Mouse (Mus musculus): ENCODE measurements around the gene Mageb18. TPM values are rescaled to one million over a fixed set of nuclear protein-coding genes. Genes with fewer than 3 reads are reported as not detected.
A peak's percentile ranks its signal among the peaks of the same experiment; 100 is the strongest.

Mageb18 gene
- polyA plus RNA-seq, 1 experiment from 2014 or later: not detected

DNA sequence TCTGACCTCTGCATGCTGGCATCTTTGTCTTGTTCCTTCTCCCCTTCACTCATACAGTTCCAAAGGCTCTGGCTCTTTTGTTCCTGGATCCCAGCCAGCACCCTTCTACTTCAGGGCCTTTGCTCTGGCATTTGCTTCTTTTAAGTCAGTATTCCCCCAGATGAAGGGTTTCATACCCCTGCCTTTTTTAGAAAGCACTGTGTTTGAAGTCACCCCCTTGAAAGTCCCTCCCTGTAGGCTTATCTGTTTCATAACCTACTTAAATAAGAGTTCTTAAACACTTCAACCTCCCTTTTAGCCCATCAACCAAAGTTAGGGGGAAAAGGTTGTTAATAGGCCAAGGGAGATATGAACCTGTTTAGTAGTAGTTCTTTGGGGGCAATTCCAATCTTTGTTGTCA, 212.0 kb downstream of the Mageb18 start:
- H3K9me3 ChIP-seq (replicated peaks; ENCODE audit: control insufficient read depth, low read length): no peaks in the 10 kb centered on the region
- DNase-seq (ENCODE audit: low spot score) (peak; percentile 1), ATAC-seq (no peak)
- no peak overlapping the region for H3K27ac ChIP-seq (ENCODE audit: low read depth, low read length)
- no peak overlapping the region for H3K9ac ChIP-seq (ENCODE audit: low read length)
- H3K4me1 ChIP-seq (ENCODE audit: control insufficient read depth, insufficient read depth, low read length): no peaks in the 10 kb centered on the region
- H3K4me3 ChIP-seq (ENCODE audit: low read depth, low read length): no peak overlapping the region
- H3K27me3 ChIP-seq (replicated peaks; ENCODE audit: control insufficient read depth, insufficient read depth, low read length): no peaks in the 10 kb centered on the region
- H3K36me3 ChIP-seq (ENCODE audit: control insufficient read depth, insufficient read depth, low read length): no peaks in the 10 kb centered on the region
- no peak overlapping the region for H3K4me2 ChIP-seq (ENCODE audit: low read length)

DNA sequence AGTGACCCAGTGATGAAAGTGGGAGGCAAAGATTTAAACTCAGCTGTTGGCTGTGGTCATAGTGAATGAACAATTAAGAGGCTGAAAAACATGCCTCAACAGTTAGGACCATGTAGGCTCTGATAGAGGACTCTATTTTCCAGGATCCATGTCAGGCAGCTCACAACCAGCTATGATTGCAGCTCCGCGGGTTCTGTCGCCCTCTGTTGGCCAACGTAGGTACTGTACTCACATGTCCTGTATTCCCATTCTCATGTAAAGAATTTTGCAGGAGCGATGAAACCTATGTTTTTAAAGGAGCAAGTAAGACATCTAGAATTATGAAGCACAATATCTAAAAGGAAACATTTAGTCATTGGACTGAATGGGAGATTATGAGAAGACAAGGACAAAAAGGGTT, 256.4 kb downstream of the Mageb18 start:
- 15% methylated on average over 5 of the region's 5 CpGs for WGBS
- no peaks in the 10 kb centered on the region for H3K9me3 ChIP-seq (replicated peaks; ENCODE audit: control insufficient read depth, low read length)
- H3K4me3 ChIP-seq (ENCODE audit: low read depth, low read length): no peak overlapping the region
- no peaks in the 10 kb centered on the region for H3K27me3 ChIP-seq (replicated peaks; ENCODE audit: control insufficient read depth, insufficient read depth, low read length)
- no peaks in the 10 kb centered on the region for H3K4me1 ChIP-seq (ENCODE audit: control insufficient read depth, insufficient read depth, low read length)
- no peaks in the 10 kb centered on the region for H3K36me3 ChIP-seq (ENCODE audit: control insufficient read depth, insufficient read depth, low read length)
- no peak overlapping the region for H3K4me2 ChIP-seq (ENCODE audit: low read length)
- H3K9ac ChIP-seq (ENCODE audit: low read length): no peak overlapping the region
- H3K27ac ChIP-seq (ENCODE audit: low read depth, low read length): no peak overlapping the region
- DNase-seq (ENCODE audit: low spot score) (peak; percentile 38), ATAC-seq (no peak)

DNA sequence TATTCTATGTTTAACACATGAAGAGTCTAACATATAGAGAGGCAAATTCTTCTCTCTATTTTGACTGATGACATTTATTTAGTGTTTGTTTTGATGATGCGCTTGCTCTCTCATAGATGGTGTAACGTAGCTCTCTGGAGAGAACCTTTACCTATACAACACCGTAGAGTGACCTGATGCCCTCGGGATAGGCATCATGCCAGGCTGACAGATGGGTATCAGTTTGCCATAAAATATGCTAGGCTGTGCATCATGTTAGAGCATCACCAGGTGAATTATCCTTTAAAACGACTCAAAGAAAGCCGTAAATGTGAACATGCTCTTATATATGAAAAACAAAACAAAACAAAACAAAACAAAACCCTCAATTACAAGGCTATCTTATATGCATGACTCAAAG, 258.5 kb downstream of the Mageb18 start:
- Histone ChIP-seq H3K4me1 (ENCODE audit: control insufficient read depth, insufficient read depth, low read length) (no peaks in the 10 kb centered on the region), H3K27ac (ENCODE audit: low read depth, low read length) (no peak overlapping the region), H3K9me3 (replicated peaks; ENCODE audit: control insufficient read depth, low read length) (no peaks in the 10 kb centered on the region), H3K4me3 (ENCODE audit: low read depth, low read length) (no peak overlapping the region), H3K36me3 (ENCODE audit: control insufficient read depth, insufficient read depth, low read length) (no peaks in the 10 kb centered on the region), H3K9ac (ENCODE audit: low read length) (no peak overlapping the region), H3K27me3 (replicated peaks; ENCODE audit: control insufficient read depth, insufficient read depth, low read length) (no peaks in the 10 kb centered on the region), H3K4me2 (ENCODE audit: low read length) (no peak overlapping the region)
- 88% methylated on average over 6 of the region's 6 CpGs for WGBS
- ATAC-seq (no peak), DNase-seq (ENCODE audit: low spot score) (no peak)

DNA sequence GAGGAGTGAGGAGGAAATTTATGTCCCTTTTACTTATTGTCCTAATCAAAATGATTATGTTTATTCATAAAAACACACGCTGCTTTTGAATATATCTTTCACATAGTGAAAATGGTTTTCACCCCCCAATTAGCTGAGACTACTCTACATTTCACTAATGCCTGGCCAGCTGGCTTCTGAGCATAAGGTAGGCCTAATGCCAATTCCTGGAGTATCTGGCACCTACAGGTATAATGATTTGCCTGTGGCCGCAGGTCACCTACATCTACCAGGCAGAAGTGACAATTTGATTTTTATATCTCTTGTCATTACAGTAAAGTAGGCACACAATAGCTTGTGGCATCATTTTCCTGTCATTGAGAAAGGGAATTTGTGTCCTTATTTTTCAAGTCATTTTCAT, 259.8 kb downstream of the Mageb18 start:
- Histone ChIP-seq H3K27ac (ENCODE audit: low read depth, low read length) (no peak overlapping the region), H3K4me3 (ENCODE audit: low read depth, low read length) (no peak overlapping the region), H3K4me2 (ENCODE audit: low read length) (no peak overlapping the region), H3K27me3 (replicated peaks; ENCODE audit: control insufficient read depth, insufficient read depth, low read length) (no peaks in the 10 kb centered on the region), H3K4me1 (ENCODE audit: control insufficient read depth, insufficient read depth, low read length) (no peaks in the 10 kb centered on the region), H3K9me3 (replicated peaks; ENCODE audit: control insufficient read depth, low read length) (no peaks in the 10 kb centered on the region), H3K9ac (ENCODE audit: low read length) (no peak overlapping the region), H3K36me3 (ENCODE audit: control insufficient read depth, insufficient read depth, low read length) (no peaks in the 10 kb centered on the region)
- 71% methylated on average over 2 of the region's 2 CpGs for WGBS
- no peak for DNase-seq (ENCODE audit: low spot score)
- no peak for ATAC-seq

DNA sequence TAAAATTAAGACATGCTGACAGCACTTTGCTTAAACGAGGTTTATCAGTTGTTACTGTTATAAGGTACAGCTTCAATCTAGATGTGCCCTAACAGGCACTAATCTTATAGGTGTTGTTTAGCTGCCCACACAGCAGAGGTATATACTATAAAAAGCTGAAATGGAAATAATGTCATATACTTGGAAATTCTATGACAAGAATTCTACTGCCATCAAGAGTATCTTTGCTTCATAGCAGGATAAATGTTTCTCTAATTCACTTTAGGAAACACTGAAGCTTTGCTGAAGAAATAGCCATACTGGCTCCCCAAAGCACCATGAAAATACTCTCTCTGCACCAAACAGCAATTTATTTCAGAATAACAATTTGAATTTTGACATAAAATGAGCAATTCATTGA, 265.9 kb downstream of the Mageb18 start:
- no peaks in the 10 kb centered on the region for H3K4me1 ChIP-seq (ENCODE audit: control insufficient read depth, insufficient read depth, low read length)
- H3K9me3 ChIP-seq (replicated peaks; ENCODE audit: control insufficient read depth, low read length): no peaks in the 10 kb centered on the region
- no peak overlapping the region for H3K27ac ChIP-seq (ENCODE audit: low read depth, low read length)
- H3K4me3 ChIP-seq (ENCODE audit: low read depth, low read length): no peak overlapping the region
- DNase-seq (ENCODE audit: low spot score) (peak; percentile 18), ATAC-seq (no peak)
- H3K9ac ChIP-seq (ENCODE audit: low read length): no peak overlapping the region
- no peak overlapping the region for H3K4me2 ChIP-seq (ENCODE audit: low read length)
- H3K36me3 ChIP-seq (ENCODE audit: control insufficient read depth, insufficient read depth, low read length): no peaks in the 10 kb centered on the region
- no peaks in the 10 kb centered on the region for H3K27me3 ChIP-seq (replicated peaks; ENCODE audit: control insufficient read depth, insufficient read depth, low read length)
- WGBS: 58% methylated on average over 1 of the region's 1 CpGs

DNA sequence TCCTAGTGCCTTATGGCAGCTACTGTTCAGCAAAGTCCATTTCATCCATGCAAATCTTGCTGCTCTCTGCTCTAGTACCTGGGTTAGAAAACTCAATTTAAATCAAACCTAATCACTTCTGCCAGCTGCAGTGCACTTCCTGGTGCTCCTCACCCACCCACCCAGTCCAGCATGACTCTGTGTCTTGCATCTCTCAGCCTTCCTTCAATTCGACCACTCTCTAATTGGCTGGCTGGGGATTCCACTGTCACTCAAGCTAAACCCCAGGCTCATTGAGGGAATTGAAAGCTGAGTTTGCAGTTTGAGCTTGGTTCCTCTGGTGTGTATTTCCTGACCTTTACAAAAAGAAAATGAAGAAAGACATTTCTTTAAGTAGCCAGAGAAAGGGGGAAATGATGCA, 275.8 kb downstream of the Mageb18 start:
- DNase-seq (ENCODE audit: low spot score) (peak; percentile 0), ATAC-seq (no peak)
- H3K9me3 ChIP-seq (replicated peaks; ENCODE audit: control insufficient read depth, low read length): no peaks in the 10 kb centered on the region
- H3K4me3 ChIP-seq (ENCODE audit: low read depth, low read length): no peak overlapping the region
- no peak overlapping the region for H3K4me2 ChIP-seq (ENCODE audit: low read length)
- no peak overlapping the region for H3K27ac ChIP-seq (ENCODE audit: low read depth, low read length)
- H3K36me3 ChIP-seq (ENCODE audit: control insufficient read depth, insufficient read depth, low read length): no peaks in the 10 kb centered on the region
- WGBS: 30% methylated on average over 1 of the region's 1 CpGs
- no peaks in the 10 kb centered on the region for H3K4me1 ChIP-seq (ENCODE audit: control insufficient read depth, insufficient read depth, low read length)
- H3K27me3 ChIP-seq (replicated peaks; ENCODE audit: control insufficient read depth, insufficient read depth, low read length): no peaks in the 10 kb centered on the region
- no peak overlapping the region for H3K9ac ChIP-seq (ENCODE audit: low read length)

DNA sequence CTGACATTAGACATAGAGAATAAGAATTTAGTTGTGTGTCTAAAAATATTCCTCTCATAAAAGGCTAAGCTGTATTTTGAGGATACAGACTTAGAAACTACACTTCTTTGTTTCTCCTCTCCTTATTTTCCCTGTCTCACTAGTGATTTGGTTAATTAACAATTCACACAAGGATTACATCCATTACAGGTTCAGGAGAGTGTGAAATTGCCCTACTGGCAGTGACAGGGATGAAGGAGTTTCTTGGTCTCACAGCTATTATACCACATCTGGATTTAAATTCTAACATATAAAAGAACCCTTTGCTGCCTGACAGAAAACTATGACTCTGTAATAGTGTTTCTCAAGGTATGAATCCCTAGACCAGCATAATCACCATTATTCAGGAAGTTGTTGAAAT, 318.8 kb downstream of the Mageb18 start:
- Histone ChIP-seq H3K27ac (ENCODE audit: low read depth, low read length) (no peak overlapping the region), H3K9me3 (replicated peaks; ENCODE audit: control insufficient read depth, low read length) (no peaks in the 10 kb centered on the region), H3K27me3 (replicated peaks; ENCODE audit: control insufficient read depth, insufficient read depth, low read length) (no peaks in the 10 kb centered on the region), H3K36me3 (ENCODE audit: control insufficient read depth, insufficient read depth, low read length) (no peaks in the 10 kb centered on the region), H3K4me3 (ENCODE audit: low read depth, low read length) (no peak overlapping the region), H3K4me1 (ENCODE audit: control insufficient read depth, insufficient read depth, low read length) (no peaks in the 10 kb centered on the region), H3K9ac (ENCODE audit: low read length) (no peak overlapping the region), H3K4me2 (ENCODE audit: low read length) (no peak overlapping the region)
- DNase-seq (ENCODE audit: low spot score): peak; percentile 0
- no peak for ATAC-seq

Other genes with a start within 250 kb of the Mageb18 start
- not detected in 2 replicates for gene Gm5941, start 109.6 kb downstream of the Mageb18 start, polyA plus RNA-seq (2014; fragmentation: Nextera tagmentation; extraction: Ambion mirVana)